Mouse (Mus musculus): ENCODE results near the gene Toe1.

DNA sequence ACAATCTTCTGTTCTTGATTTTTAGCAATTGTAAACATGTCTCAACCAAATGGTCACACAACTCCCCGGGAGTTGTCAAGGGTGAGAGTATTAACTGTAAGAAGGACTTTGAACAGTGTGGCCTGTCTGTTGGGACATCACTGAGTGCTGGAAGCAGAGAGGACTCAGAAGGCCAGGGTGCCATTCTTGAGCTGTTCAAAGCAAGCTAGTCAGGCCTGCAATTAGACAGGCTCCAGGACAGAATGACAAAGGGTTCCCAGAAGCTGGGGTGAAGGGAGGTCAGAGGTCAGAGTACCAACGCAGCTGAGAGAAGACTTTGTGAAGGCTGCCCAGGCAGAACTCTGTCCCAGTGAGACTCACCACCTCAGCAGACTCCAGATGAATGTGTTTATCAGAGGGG lies 31.6 kb upstream of the Toe1 start:
- TF ChIP-seq CTCF (IDR thresholded peaks at IDR 0.05; ENCODE audit: low read depth, low read length) (no peak), TAL1 (conservative IDR thresholded peaks at IDR 0.05; ENCODE audit: low read depth, low read length) (no peak), GATA1 (IDR thresholded peaks at IDR 0.05; ENCODE audit: borderline replicate concordance, low read length) (no peak), POLR2AphosphoS5 (IDR thresholded peaks at IDR 0.05; ENCODE audit: insufficient replicate concordance, low read depth, low read length) (no peak)

All from G1E (cell line).